Mouse (Mus musculus): ENCODE measurements at regions not wholly inside any gene's neighbourhood (a gene's known extent, or its start where the extent isn't known, plus 50 kb on each side); places are given as distances from the start of the nearest gene placed in this dataset.

- no peak for ATAC-seq (replicated peaks; ENCODE audit: poor library complexity, severe bottlenecking)
Measured at GRCm38 (mm10) chr12:33692870-33693269, 235.4 kb upstream of the Ferd3l start.

GRCm38 (mm10) chr12:33714392-33714791 is 213.8 kb upstream of the Ferd3l start:
- ATAC-seq (replicated peaks; ENCODE audit: poor library complexity, severe bottlenecking): no peak

DNA sequence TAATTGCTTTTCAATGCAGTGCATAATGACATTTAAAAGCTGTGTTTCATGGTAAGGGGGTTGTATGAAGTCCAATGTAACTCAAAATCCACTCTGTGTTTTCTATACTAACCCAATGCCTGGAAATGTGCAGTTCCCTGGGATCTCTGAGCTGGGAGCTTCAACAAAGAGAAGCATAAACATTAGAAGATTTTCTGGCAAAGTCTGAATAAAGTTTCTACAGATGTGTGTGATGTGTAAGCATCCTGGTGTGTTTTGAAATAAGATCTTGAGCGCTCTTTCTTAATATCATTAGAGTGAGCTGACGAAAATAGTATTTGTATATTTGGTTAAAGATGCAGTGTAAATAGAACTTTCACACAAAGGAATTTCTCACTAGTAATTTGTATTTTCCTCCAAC is 212.2 kb upstream of the Ferd3l start:
- no peak for ATAC-seq (replicated peaks; ENCODE audit: poor library complexity, severe bottlenecking)

DNA sequence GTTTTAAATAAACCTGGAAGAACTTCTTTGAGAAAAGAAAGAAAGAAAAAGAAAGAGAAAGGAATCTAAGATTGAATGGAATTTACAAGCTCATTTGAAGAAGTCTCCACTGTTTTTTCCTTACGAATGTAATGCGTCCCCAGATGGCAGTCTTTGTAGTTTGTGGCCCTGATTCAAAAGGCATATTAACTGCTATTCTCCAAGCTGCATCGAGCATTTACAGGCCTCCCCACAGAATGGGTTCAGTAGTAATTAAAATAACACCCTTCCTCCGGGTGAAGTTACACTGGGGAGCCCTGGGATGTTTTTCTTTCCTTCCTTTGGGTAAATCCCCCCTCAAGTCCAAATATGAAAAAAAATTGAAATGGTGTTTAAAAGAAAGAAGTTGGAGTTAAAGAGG is 211.2 kb upstream of the Ferd3l start:
- no peak for ATAC-seq (replicated peaks; ENCODE audit: poor library complexity, severe bottlenecking)

- no peak for ATAC-seq (replicated peaks; ENCODE audit: poor library complexity, severe bottlenecking)
Measured at GRCm38 (mm10) chr12:33717601-33718260, 210.5 kb upstream of the Ferd3l start.

DNA sequence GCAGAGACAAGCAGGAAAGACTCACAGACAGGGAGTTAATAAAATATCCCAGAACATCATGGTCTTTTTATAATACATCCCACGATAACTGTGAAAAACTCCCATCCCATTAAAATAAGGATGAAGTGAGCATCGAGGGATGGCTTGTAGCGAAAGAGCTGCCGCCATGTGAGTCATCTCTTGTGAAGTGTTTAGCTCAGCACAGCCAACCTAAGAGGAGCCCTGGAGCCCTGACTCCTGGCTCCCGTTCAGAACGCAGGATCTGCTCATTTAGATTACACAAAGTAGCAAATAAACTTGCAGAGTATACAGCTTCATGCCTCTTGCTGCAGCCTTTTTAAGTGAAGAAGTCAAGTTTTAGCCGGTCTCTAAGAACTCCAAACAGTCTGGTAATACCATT is 209.2 kb upstream of the Ferd3l start:
- ATAC-seq (replicated peaks; ENCODE audit: poor library complexity, severe bottlenecking): no peak

GRCm38 (mm10) chr12:33731937-33732336 is 196.3 kb upstream of the Ferd3l start:
- no peak for ATAC-seq (replicated peaks; ENCODE audit: poor library complexity, severe bottlenecking)

DNA sequence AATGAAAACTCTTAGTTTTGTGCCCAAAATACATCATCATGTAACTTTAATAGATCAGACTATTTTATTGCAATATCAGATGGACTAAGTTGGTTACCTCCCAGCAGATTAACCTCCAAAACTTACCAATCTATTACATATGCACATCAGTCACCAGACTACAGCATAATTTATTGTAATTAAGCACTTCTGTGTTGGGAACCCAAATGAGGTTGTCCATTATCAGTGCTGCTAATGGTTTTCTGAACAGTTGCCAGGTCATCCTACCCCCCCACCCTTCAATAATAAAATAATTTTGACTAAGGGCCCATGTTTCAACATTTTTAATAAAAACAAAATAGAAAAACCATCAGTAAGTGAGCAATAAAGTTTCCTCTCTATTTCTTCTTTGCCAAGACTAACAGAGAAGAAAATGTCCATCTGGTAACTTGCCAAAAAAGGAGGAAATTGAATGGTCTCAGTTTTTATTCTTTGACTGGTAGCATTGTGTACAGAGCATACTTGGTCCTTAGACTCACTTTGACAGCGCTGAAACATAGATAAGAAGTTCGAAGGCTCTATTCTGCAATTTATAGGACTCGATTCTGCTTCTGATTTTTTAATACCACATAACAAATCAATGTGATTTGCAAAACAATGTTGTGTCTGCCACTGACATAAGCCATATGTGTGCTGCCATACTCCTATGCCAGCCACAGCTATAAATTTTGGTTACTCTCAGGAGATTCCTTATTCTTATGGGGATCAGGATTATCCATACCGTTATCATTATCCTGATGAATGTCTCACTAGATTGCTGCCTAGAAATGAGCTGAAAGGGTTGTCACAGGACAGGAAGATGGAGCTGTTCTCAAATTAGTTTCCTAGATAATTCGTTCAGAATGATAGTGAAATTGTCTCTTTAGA is 152.4 kb upstream of the Ferd3l start:
- ATAC-seq (replicated peaks; ENCODE audit: poor library complexity, severe bottlenecking): no peak

- no peak for ATAC-seq (replicated peaks; ENCODE audit: poor library complexity, severe bottlenecking)
Measured at GRCm38 (mm10) chr12:33778477-33778876, 149.7 kb upstream of the Ferd3l start.

GRCm38 (mm10) chr12:33779898-33780297 is 148.3 kb upstream of the Ferd3l start:
- ATAC-seq (replicated peaks; ENCODE audit: poor library complexity, severe bottlenecking): no peak

GRCm38 (mm10) chr12:33804206-33804791 is 123.9 kb upstream of the Ferd3l start:
- no peak for ATAC-seq (replicated peaks; ENCODE audit: poor library complexity, severe bottlenecking)

DNA sequence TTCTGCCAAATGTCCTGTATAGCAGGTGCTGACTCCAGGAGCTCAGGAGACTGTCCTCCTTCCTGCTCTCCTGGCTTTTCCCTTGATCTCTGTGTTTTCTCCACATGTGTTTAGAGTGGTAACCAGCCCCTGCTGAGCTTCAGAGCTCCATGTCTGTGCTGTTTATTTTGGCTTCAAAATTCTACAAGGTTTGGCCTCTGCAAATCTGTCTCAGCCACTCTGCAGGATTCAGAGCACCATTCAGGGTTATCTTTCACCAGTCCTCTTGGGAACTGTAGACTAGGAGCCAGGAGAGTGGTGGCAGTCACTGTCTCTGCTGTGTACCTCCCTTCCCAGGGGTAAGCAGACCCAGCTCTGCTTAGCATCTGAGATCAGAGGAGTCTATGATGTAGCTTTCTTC is 102.7 kb upstream of the Ferd3l start:
- ATAC-seq (replicated peaks; ENCODE audit: poor library complexity, severe bottlenecking): no peak

DNA sequence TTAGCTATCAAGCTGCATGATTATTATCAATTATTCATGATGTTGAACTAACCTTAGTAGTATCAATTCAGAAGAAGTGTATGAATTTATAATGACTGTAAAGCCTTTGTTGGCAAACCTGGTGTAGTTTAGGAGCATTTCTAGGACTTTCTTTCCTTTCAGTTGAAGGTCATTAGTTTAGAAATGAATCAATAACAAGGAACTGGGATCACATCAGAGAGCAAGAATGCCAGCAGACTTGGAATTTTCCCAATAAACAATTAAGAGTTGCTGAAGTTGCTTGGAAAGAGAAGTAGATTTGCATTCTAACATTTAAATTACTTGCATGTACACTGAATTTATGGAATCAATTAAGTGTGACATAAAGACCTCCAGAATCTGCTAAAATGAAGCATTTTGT is 79.1 kb upstream of the Ferd3l start:
- ATAC-seq (replicated peaks; ENCODE audit: poor library complexity, severe bottlenecking): no peak

DNA sequence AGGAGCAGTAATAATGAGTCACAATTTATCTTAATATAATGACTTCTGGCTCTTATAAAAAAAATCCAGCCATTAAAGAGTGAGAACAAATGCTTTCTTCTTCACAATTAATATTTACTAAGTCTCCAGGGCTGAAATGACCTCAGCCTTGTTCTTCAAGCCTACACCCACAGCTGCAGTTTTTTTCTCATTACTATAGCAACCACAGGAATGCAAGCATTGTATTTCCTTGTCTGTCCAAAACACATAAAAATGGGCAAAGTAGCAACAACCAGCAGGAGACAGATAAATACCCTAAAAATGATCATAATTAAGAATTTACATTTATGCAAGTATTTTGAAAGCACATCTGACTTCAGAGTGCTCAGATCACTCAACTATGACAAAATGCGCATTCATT is 76.5 kb upstream of the Ferd3l start:
- no peak for ATAC-seq (replicated peaks; ENCODE audit: poor library complexity, severe bottlenecking)

Data from granulocyte monocyte progenitor cell, adult 5-6 weeks (primary cell).